Mouse (Mus musculus): ENCODE results near the gene Ppm1k. TPM values are rescaled to one million over a fixed set of nuclear protein-coding genes. Genes with fewer than 3 reads are reported as not detected.
"Not testable (repeated sequence)": the region's sequence is repeated elsewhere in the genome, so short reads cannot be mapped to it uniquely, and the experiment has no call there.

The Ppm1k gene
- polyA plus RNA-seq, 1 experiment from 2014 or later, result 8.0 TPM

GRCm38 (mm10) chr6:57514035-57514374 lies 21.3 kb downstream of the Ppm1k start:
- Histone ChIP-seq H3K27me3 (replicated peaks; ENCODE audit: control insufficient read depth, insufficient read depth, low read length) (no peaks in the 10 kb centered on the region), H3K9me3 (ENCODE audit: control insufficient read depth, low read length) (no peaks in the 10 kb centered on the region), H3K4me2 (ENCODE audit: low read length) (no peak overlapping the region), H3K27ac (ENCODE audit: low read length) (no peak overlapping the region), H3K36me3 (ENCODE audit: control insufficient read depth, insufficient read depth) (peaks cover 7% of the 10 kb centered on the region; the same call in 1 of the 2 replicates), H3K9ac (replicated peaks; ENCODE audit: low read depth, low read length) (no peak overlapping the region), H3K4me3 (replicated peaks; ENCODE audit: low read length) (no peak overlapping the region), H3K4me1 (replicated peaks; ENCODE audit: control insufficient read depth, insufficient read depth, low read length) (no peaks in the 10 kb centered on the region)
- 68% methylated on average over 4 of the region's 4 CpGs for WGBS
- ATAC-seq, result no peak

GRCm38 (mm10) chr6:57513351-57514034 lies 21.8 kb downstream of the Ppm1k start:
- ATAC-seq, result no peak
- H3K27me3 ChIP-seq (replicated peaks; ENCODE audit: control insufficient read depth, insufficient read depth, low read length), result no peaks in the 10 kb centered on the region
- H3K9me3 ChIP-seq (ENCODE audit: control insufficient read depth, low read length), result no peaks in the 10 kb centered on the region
- peaks cover 7% of the 10 kb centered on the region; the same call in 1 of the 2 replicates for H3K36me3 ChIP-seq (ENCODE audit: control insufficient read depth, insufficient read depth)
- H3K9ac ChIP-seq (replicated peaks; ENCODE audit: low read depth, low read length), result no peak overlapping the region
- H3K4me3 ChIP-seq (replicated peaks; ENCODE audit: low read length), result no peak overlapping the region
- no peak overlapping the region for H3K4me2 ChIP-seq (ENCODE audit: low read length)
- H3K27ac ChIP-seq (ENCODE audit: low read length), result no peak overlapping the region
- 77% methylated on average over 7 of the region's 7 CpGs for WGBS
- H3K4me1 ChIP-seq (replicated peaks; ENCODE audit: control insufficient read depth, insufficient read depth, low read length), result no peaks in the 10 kb centered on the region

- Histone ChIP-seq H3K36me3 (ENCODE audit: control insufficient read depth, insufficient read depth) (peaks cover 7% of the 10 kb centered on the region; the same call in 1 of the 2 replicates), H3K4me3 (replicated peaks; ENCODE audit: low read length) (no peak overlapping the region), H3K27me3 (replicated peaks; ENCODE audit: control insufficient read depth, insufficient read depth, low read length) (no peaks in the 10 kb centered on the region), H3K9me3 (ENCODE audit: control insufficient read depth, low read length) (no peaks in the 10 kb centered on the region), H3K4me1 (replicated peaks; ENCODE audit: control insufficient read depth, insufficient read depth, low read length) (no peaks in the 10 kb centered on the region), H3K4me2 (ENCODE audit: low read length) (no peak overlapping the region), H3K27ac (ENCODE audit: low read length) (no peak overlapping the region), H3K9ac (replicated peaks; ENCODE audit: low read depth, low read length) (no peak overlapping the region)
- 86% methylated on average over 5 of the region's 5 CpGs for WGBS
- ATAC-seq, result no peak
Observed at GRCm38 (mm10) chr6:57511899-57512298, 23.4 kb downstream of the Ppm1k start.

GRCm38 (mm10) chr6:57503662-57504379 lies 31.4 kb downstream of the Ppm1k start:
- no peak for ATAC-seq
- WGBS, result 81% methylated on average over 2 of the region's 3 CpGs
- H3K4me2 ChIP-seq (ENCODE audit: low read length), result no peak overlapping the region
- H3K27ac ChIP-seq (ENCODE audit: low read length), result no peak overlapping the region
- H3K4me1 ChIP-seq (replicated peaks; ENCODE audit: control insufficient read depth, insufficient read depth, low read length), result no peaks in the 10 kb centered on the region
- no peak overlapping the region for H3K9ac ChIP-seq (replicated peaks; ENCODE audit: low read depth, low read length)
- H3K36me3 ChIP-seq (ENCODE audit: control insufficient read depth, insufficient read depth), result no peaks in the 10 kb centered on the region
- no peaks in the 10 kb centered on the region for H3K9me3 ChIP-seq (ENCODE audit: control insufficient read depth, low read length)
- H3K4me3 ChIP-seq (replicated peaks; ENCODE audit: low read length), result no peak overlapping the region
- H3K27me3 ChIP-seq (replicated peaks; ENCODE audit: control insufficient read depth, insufficient read depth, low read length), result no peaks in the 10 kb centered on the region

- no peak overlapping the region for H3K4me3 ChIP-seq (replicated peaks; ENCODE audit: low read length)
- ATAC-seq, result no peak
Observed at GRCm38 (mm10) chr6:57499209-57499608, 36.1 kb downstream of the Ppm1k start.

GRCm38 (mm10) chr6:57468161-57468560 lies 67.1 kb downstream of the Ppm1k start:
- not testable (repeated sequence) for H3K36me3 ChIP-seq (ENCODE audit: control insufficient read depth, insufficient read depth); H3K27me3 ChIP-seq (replicated peaks; ENCODE audit: control insufficient read depth, insufficient read depth, low read length); H3K9me3 ChIP-seq (ENCODE audit: control insufficient read depth, low read length); H3K4me1 ChIP-seq (replicated peaks; ENCODE audit: control insufficient read depth, insufficient read depth, low read length); H3K9ac ChIP-seq (replicated peaks; ENCODE audit: low read depth, low read length); H3K27ac ChIP-seq (ENCODE audit: low read length); H3K4me3 ChIP-seq (replicated peaks; ENCODE audit: low read length); ATAC-seq; H3K4me2 ChIP-seq (ENCODE audit: low read length)
- 18% methylated on average over 3 of the region's 3 CpGs for WGBS

More at GRCm38 (mm10) chr6:57499209-57499608, 36.1 kb downstream of the Ppm1k start:
- Histone ChIP-seq H3K9ac (replicated peaks; ENCODE audit: low read depth, low read length) (no peak overlapping the region), H3K27ac (ENCODE audit: low read length) (no peak overlapping the region), H3K4me1 (replicated peaks; ENCODE audit: control insufficient read depth, insufficient read depth, low read length) (no peaks in the 10 kb centered on the region), H3K36me3 (ENCODE audit: control insufficient read depth, insufficient read depth) (no peaks in the 10 kb centered on the region), H3K9me3 (ENCODE audit: control insufficient read depth, low read length) (no peaks in the 10 kb centered on the region), H3K27me3 (replicated peaks; ENCODE audit: control insufficient read depth, insufficient read depth, low read length) (no peaks in the 10 kb centered on the region), H3K4me2 (ENCODE audit: low read length) (no peak overlapping the region)
- WGBS, result 81% methylated on average over 2 of the region's 2 CpGs

Other genes with a start within 250 kb of the Ppm1k start
- gene Vmn1r16, start 206.0 kb downstream of the Ppm1k start, polyA plus RNA-seq (2015; fragmentation: Nextera tagmentation; extraction: Ambion mirVana), result not detected in 2 replicates
- gene Vmn1r17, start 171.7 kb downstream of the Ppm1k start, polyA plus RNA-seq (2015; fragmentation: Nextera tagmentation; extraction: Ambion mirVana), result not detected in 2 replicates
- not detected in 2 replicates for gene Vmn1r18, start 139.7 kb downstream of the Ppm1k start, polyA plus RNA-seq (2015; fragmentation: Nextera tagmentation; extraction: Ambion mirVana)
- not detected in 2 replicates for gene Vmn1r19, start 131.7 kb downstream of the Ppm1k start, polyA plus RNA-seq (2015; fragmentation: Nextera tagmentation; extraction: Ambion mirVana)
- gene Vmn1r20, start 106.5 kb downstream of the Ppm1k start, polyA plus RNA-seq (2015; fragmentation: Nextera tagmentation; extraction: Ambion mirVana), result not detected in 2 replicates
- gene Herc6, start 45.5 kb upstream of the Ppm1k start, polyA plus RNA-seq (2015; fragmentation: Nextera tagmentation; extraction: Ambion mirVana), result 1.1 and 1.2 TPM in 2 replicates
- 9.1 and 9.4 TPM in 2 replicates for gene Pyurf, start 156.6 kb upstream of the Ppm1k start, polyA plus RNA-seq (2015; fragmentation: Nextera tagmentation; extraction: Ambion mirVana)
- gene Lancl2, start 167.1 kb upstream of the Ppm1k start, polyA plus RNA-seq (2015; fragmentation: Nextera tagmentation; extraction: Ambion mirVana), result 92.6 and 95.1 TPM in 2 replicates

All from forebrain, embryonic 16.5 days (tissue).